Mouse (Mus musculus) lung, adult 2 months (tissue): ENCODE measurements around the gene Hoxa4. TPM values are rescaled to one million over a fixed set of nuclear protein-coding genes. Genes with fewer than 3 reads are reported as not detected.

Experiments used
- DNase-seq: peaks from one replicate; pipeline ENCODE4 v3.0.0; 2022
- H3K4me1 ChIP-seq: fragments of 200-500 bp; 2 replicates; pipeline ENCODE4 v1.6.1; 2011; ENCODE audit warnings: low read length; ENCODE audit not compliant: control insufficient read depth, insufficient read depth
- H3K4me3 ChIP-seq: fragments of 200-500 bp; replicated peaks from 2 replicates; pipeline ENCODE3; 2011; ENCODE audit warnings: low read depth, mild to moderate bottlenecking, control low read depth, low read length; ENCODE audit errors: extremely low read depth
- CTCF ChIP-seq: fragments of 200-500 bp; IDR thresholded peaks from 2 replicates; pipeline ENCODE4 v1.5.1; 2011; ENCODE audit warnings: mild to moderate bottlenecking, low read length, control low read depth; ENCODE audit not compliant: insufficient read depth
- POLR2A ChIP-seq: fragments of 200-500 bp; IDR thresholded peaks from 2 replicates; pipeline ENCODE4 v1.6.1; 2011; ENCODE audit warnings: low read depth, mild to moderate bottlenecking, control low read depth, low read length, borderline replicate concordance; ENCODE audit errors: extremely low read depth
- WGBS: fragments of 180-500 bp; shearing (Covaris S2); methylation state at CpG from one replicate; pipeline ENCODE4 v1.1.7; 2018; 5-methylcytosine and 5-hydroxymethylcytosine counted together
- polyA plus RNA-seq: library from polyadenylated mRNA; depleted of rRNA; stranded (reverse); fragments of >200 nt; gene quantifications from 2 replicates; pipeline ENCODE4 v1.2.3, GENCODE M21; 2012

Gene Hoxa4
- polyA plus RNA-seq, 1 experiment = 8.4 TPM

GRCm38 (mm10) chr6:52228475-52229465 lies 37.2 kb upstream of the Hoxa4 start:
- no peak for DNase-seq
- no peak overlapping the region for H3K4me3 ChIP-seq
- TF ChIP-seq POLR2A = no peak
- 7% methylated on average over 38 of the region's 38 CpGs for WGBS
- H3K4me1 ChIP-seq = no peaks in the 10 kb centered on the region; the same call in 1 of the 2 replicates

GRCm38 (mm10) chr6:52227470-52228222 lies 36.1 kb upstream of the Hoxa4 start:
- 12% methylated on average over 11 of the region's 11 CpGs for WGBS
- Histone ChIP-seq H3K4me3 (no peak overlapping the region), H3K4me1 (no peaks in the 10 kb centered on the region; the same call in 1 of the 2 replicates)
- TF ChIP-seq POLR2A (no peak), CTCF (no peak)
- no peak for DNase-seq

GRCm38 (mm10) chr6:52226569-52227257 lies 35.2 kb upstream of the Hoxa4 start:
- 8% methylated on average over 26 of the region's 26 CpGs for WGBS
- TF ChIP-seq POLR2A (no peak), CTCF (no peak)
- no peak for DNase-seq
- no peak overlapping the region for H3K4me3 ChIP-seq
- no peaks in the 10 kb centered on the region; the same call in 1 of the 2 replicates for H3K4me1 ChIP-seq

- WGBS = 4% methylated on average over 69 of the region's 69 CpGs
- Histone ChIP-seq H3K4me1 (peaks cover 3% of the 10 kb centered on the region; the same call in 1 of the 2 replicates), H3K4me3 (no peak overlapping the region)
- DNase-seq = no peak
- TF ChIP-seq POLR2A (no peak), CTCF (no peak)
Observed at GRCm38 (mm10) chr6:52225612-52226568, 34.3 kb upstream of the Hoxa4 start.

GRCm38 (mm10) chr6:52224895-52225611 lies 33.5 kb upstream of the Hoxa4 start:
- Histone ChIP-seq H3K4me3 (no peak overlapping the region), H3K4me1 (peaks cover 3% of the 10 kb centered on the region; the same call in 1 of the 2 replicates)
- no peak for DNase-seq
- no peak for TF ChIP-seq POLR2A
- TF ChIP-seq CTCF = no peak
- WGBS = 6% methylated on average over 36 of the region's 36 CpGs

GRCm38 (mm10) chr6:52223939-52224760 lies 32.6 kb upstream of the Hoxa4 start:
- no peak for TF ChIP-seq POLR2A
- no peak for TF ChIP-seq CTCF
- WGBS = 29% methylated on average over 24 of the region's 24 CpGs
- Histone ChIP-seq H3K4me1 (peaks cover 3% of the 10 kb centered on the region; the same call in 1 of the 2 replicates), H3K4me3 (no peak overlapping the region)
- no peak for DNase-seq

DNA sequence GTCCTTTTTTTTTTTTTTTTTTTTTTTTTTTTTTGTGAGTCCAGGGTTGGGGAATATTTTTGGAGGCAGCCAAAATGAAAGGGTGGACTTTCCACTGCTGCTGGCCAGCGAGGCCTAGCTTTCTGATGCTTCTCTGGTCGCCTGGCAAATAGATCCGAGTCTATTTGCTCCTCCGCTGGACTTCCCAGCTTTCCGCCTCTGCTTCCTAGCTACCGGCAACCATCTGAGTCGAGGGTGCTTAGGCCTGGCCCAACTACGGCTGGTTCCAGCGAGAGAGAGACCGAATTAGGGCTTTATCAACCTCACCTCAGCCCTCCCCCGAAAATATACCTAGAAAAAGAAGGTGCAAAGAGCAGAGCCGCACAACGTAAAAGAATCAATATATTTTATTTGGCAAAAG lies 31.2 kb upstream of the Hoxa4 start:
- peaks cover 3% of the 10 kb centered on the region; the same call in 1 of the 2 replicates for H3K4me1 ChIP-seq
- TF ChIP-seq POLR2A (no peak), CTCF (no peak)
- no peak for DNase-seq
- no peak overlapping the region for H3K4me3 ChIP-seq
- WGBS = 65% methylated on average over 13 of the region's 13 CpGs
